Mouse (Mus musculus) liver, adult 2 months (tissue): ENCODE results near the gene Atp8b5. TPM values are rescaled to one million over a fixed set of nuclear protein-coding genes. Genes with fewer than 3 reads are reported as not detected.

Source experiments
- DNase-seq: peaks from one replicate; pipeline ENCODE4 v3.0.0-alpha.2; 2011; ENCODE audit warnings: low read depth, low spot score; ENCODE audit errors: extremely low read depth
- H3K27ac ChIP-seq: fragments of 200-500 bp; replicated peaks from 2 replicates; pipeline ENCODE4 v1.5.1; 2012; ENCODE audit warnings: low read depth, mild to moderate bottlenecking, control low read depth, inconsistent platforms, low read length; ENCODE audit not compliant: insufficient read depth
- H3K27me3 ChIP-seq: fragments of 200-500 bp; 2 replicates; pipeline ENCODE4 v1.6.1; 2012; ENCODE audit warnings: mild to moderate bottlenecking, moderate library complexity, low read length, inconsistent platforms; ENCODE audit not compliant: control insufficient read depth, insufficient read depth
- H3K36me3 ChIP-seq: fragments of 200-500 bp; 2 replicates; pipeline ENCODE4 v1.6.1; 2012; ENCODE audit warnings: low read length, inconsistent platforms; ENCODE audit not compliant: control insufficient read depth, insufficient read depth
- H3K4me1 ChIP-seq: fragments of 200-500 bp; 2 replicates; pipeline ENCODE4 v1.6.1; 2011; ENCODE audit warnings: low read length; ENCODE audit not compliant: control insufficient read depth, insufficient read depth
- H3K4me3 ChIP-seq: fragments of 200-500 bp; 2 replicates; pipeline ENCODE4 v1.5.1; 2011; ENCODE audit warnings: low read depth, mild to moderate bottlenecking, control low read depth, low read length, moderate library complexity; ENCODE audit not compliant: insufficient read depth
- H3K79me2 ChIP-seq: fragments of 200-500 bp; 2 replicates; pipeline ENCODE4 v1.6.1; 2012; ENCODE audit warnings: inconsistent platforms, mild to moderate bottlenecking, low read length, moderate library complexity; ENCODE audit not compliant: control insufficient read depth, insufficient read depth
- H3K9ac ChIP-seq: fragments of 200-500 bp; 2 replicates; pipeline ENCODE4 v1.6.1; 2012; ENCODE audit warnings: low read depth, mild to moderate bottlenecking, control low read depth, inconsistent platforms, low read length
- CTCF ChIP-seq: fragments of 200-500 bp; IDR thresholded peaks from 2 replicates; pipeline ENCODE4 v1.5.1; 2011; ENCODE audit warnings: low read depth, low read length, control low read depth
- POLR2A ChIP-seq: fragments of 200-500 bp; IDR thresholded peaks from 2 replicates; pipeline ENCODE4 v1.6.1; 2011; ENCODE audit warnings: low read length, control low read depth; ENCODE audit not compliant: insufficient read depth; ENCODE audit errors: extremely low read depth
- WGBS: fragments of 180-500 bp; shearing (Covaris S2); methylation state at CpG from one replicate; pipeline ENCODE4 v1.1.7; 2018; 5-methylcytosine and 5-hydroxymethylcytosine counted together
- polyA plus RNA-seq: library from polyadenylated mRNA; depleted of rRNA; stranded (reverse); fragments of >200 nt; gene quantifications from 2 replicates; pipeline ENCODE4 v1.2.3, GENCODE M21; 2012
- total RNA-seq: library from RNA; depleted of rRNA; stranded (reverse); fragments of >200 nt; gene quantifications from 2 replicates; pipeline ENCODE4 v1.2.3, GENCODE M21; 2014

Gene Atp8b5
- total and polyA plus RNA-seq, 2 experiments, result 0.28 to 0.44 TPM

DNA sequence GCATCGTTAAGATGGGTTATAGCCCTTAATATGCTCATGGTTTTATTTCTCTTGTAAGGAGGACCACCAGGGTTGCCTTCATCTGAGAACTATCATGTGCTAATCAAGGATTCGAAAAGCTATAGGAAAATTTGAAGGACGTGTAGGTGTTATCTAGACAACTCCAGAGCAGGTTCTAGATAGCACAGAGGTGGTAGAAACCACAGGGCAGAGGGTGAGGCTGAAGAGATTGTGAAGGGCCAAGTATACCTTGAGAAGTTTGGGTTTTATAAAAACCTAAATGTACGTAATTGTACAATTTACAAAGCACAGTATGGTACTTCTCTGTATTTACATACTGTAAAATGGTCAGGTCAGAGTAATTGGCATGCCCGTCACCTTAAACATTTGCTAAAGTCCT is 128.2 kb downstream of the Atp8b5 start:
- peaks cover 27% of the 10 kb centered on the region; the same call in 1 of the 2 replicates for H3K79me2 ChIP-seq
- H3K27me3 ChIP-seq, result no peaks in the 10 kb centered on the region
- no peak for DNase-seq
- TF ChIP-seq CTCF (no peak), POLR2A (no peak)
- peaks cover 38% of the 10 kb centered on the region for H3K4me1 ChIP-seq
- no peak overlapping the region for H3K4me3 ChIP-seq
- no peaks in the 10 kb centered on the region for H3K36me3 ChIP-seq
- H3K27ac ChIP-seq, result peak overlapping the region; percentile 95
- 79% methylated on average over 5 of the region's 5 CpGs for WGBS
- peak overlapping the region; percentile 75 for H3K9ac ChIP-seq

DNA sequence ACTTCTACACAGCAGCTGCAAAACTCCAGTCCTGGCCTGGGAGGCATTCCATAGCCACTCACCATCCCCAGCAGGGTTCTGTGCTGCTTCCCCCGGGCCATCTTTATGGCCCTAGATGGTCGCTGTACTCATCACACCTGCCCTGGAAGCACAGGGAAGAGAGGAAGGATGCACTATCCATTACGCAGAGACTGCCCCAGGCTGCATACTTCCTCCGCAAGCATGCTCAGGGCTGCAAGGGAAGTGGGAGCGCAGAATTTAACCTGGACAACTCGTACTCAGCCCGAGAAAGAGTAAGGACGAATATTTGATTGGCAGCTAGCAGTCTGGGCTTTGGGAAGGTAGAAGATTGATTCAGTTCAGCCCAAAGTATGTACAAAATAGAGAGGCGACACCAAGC is 128.9 kb downstream of the Atp8b5 start:
- DNase-seq, result no peak
- Histone ChIP-seq H3K4me3 (no peak overlapping the region), H3K27me3 (no peaks in the 10 kb centered on the region), H3K9ac (no peak overlapping the region), H3K79me2 (peaks cover 31% of the 10 kb centered on the region; the same call in 1 of the 2 replicates), H3K36me3 (no peaks in the 10 kb centered on the region), H3K27ac (0 out of 2 replicates have a peak overlapping the region, but pooled peaks have one; percentile 4), H3K4me1 (peaks cover 36% of the 10 kb centered on the region)
- WGBS, result 84% methylated on average over 9 of the region's 9 CpGs
- TF ChIP-seq POLR2A (no peak), CTCF (no peak)

DNA sequence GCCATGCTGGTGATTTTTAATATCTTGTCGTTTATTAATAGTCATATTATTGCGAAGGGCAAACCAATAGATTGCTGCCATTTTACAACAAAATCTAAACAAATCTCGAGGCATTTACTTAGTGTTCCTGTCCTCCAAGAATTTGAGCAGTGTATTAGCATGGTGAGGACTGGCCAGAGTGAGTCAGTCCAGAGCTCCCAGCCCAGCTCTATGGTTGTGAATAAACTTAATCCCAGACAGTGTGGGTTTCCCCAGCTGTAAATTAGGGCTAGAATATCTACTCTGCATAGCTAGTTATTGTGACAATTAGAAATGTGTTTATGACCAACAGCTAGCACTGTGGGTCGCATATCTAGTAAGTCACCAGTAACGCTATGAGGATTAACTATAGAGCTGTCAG is 129.4 kb downstream of the Atp8b5 start:
- H3K27ac ChIP-seq, result no peak overlapping the region
- no peaks in the 10 kb centered on the region for H3K36me3 ChIP-seq
- H3K27me3 ChIP-seq, result no peaks in the 10 kb centered on the region
- WGBS, result 89% methylated on average over 5 of the region's 5 CpGs
- DNase-seq, result no peak
- no peak overlapping the region for H3K4me3 ChIP-seq
- peaks cover 34% of the 10 kb centered on the region for H3K4me1 ChIP-seq
- TF ChIP-seq CTCF (no peak), POLR2A (no peak)
- no peak overlapping the region for H3K9ac ChIP-seq
- H3K79me2 ChIP-seq, result peaks cover 34% of the 10 kb centered on the region; the same call in 1 of the 2 replicates

DNA sequence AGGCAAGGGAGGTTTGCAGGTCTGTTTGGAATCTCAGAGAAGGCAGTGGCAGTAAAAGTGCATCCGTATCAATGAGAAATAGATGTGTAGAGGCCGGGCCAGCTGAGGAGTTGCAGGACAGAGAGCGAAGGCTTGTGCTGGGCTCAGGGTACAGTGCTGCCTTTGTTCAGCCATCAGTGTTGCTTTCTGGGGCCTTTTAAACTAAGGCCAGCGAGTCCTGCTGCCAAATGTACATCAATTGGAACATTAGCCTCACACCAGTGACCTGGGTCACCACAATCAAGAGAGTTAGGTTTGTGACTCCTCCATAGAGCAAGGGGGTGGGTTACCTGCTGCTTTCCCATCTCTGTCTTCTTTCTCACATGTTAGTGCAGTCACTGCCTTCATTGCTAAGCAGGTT is 131.1 kb downstream of the Atp8b5 start:
- Histone ChIP-seq H3K4me1 (peaks cover 34% of the 10 kb centered on the region), H3K27ac (no peak overlapping the region), H3K79me2 (peaks cover 34% of the 10 kb centered on the region; the same call in 1 of the 2 replicates), H3K36me3 (no peaks in the 10 kb centered on the region), H3K27me3 (no peaks in the 10 kb centered on the region), H3K4me3 (no peak overlapping the region), H3K9ac (no peak overlapping the region)
- no peak for DNase-seq
- TF ChIP-seq POLR2A, result no peak
- no peak for TF ChIP-seq CTCF
- 88% methylated on average over 4 of the region's 4 CpGs for WGBS

DNA sequence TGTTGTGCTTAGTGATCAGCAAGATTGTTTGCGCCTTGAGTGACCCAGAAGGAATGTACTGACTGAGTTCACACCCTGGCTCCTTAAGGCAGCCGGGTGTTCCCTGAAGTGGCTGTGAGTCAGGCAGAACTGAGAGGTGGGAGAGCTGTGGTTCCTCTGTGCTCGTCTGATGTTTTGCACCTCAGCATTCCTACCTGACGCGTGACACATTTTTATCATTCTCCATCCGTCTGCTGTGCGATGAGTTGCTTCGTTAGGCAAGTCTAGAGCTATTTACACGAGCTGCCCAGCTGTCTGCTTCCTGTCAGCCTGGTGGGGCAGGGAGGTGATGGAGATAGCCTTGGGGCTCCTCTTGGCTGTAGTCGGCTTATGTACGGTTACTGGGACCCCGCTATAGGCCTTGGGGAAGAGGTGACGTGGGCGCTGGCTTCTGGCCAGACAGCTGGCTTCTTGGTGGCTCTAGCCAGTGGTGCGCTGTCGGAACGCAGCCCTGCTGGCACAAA is 131.9 kb downstream of the Atp8b5 start:
- Histone ChIP-seq H3K79me2 (peaks cover 39% of the 10 kb centered on the region; the same call in 1 of the 2 replicates), H3K36me3 (no peaks in the 10 kb centered on the region), H3K4me1 (peaks cover 28% of the 10 kb centered on the region), H3K27me3 (no peaks in the 10 kb centered on the region), H3K9ac (peak overlapping the region; percentile 9), H3K4me3 (peak overlapping the region; percentile 24; the same call in 1 of the 2 replicates), H3K27ac (peak overlapping the region; percentile 53)
- no peak for DNase-seq
- WGBS, result 69% methylated on average over 17 of the region's 17 CpGs
- TF ChIP-seq CTCF (no peak), POLR2A (no peak)

DNA sequence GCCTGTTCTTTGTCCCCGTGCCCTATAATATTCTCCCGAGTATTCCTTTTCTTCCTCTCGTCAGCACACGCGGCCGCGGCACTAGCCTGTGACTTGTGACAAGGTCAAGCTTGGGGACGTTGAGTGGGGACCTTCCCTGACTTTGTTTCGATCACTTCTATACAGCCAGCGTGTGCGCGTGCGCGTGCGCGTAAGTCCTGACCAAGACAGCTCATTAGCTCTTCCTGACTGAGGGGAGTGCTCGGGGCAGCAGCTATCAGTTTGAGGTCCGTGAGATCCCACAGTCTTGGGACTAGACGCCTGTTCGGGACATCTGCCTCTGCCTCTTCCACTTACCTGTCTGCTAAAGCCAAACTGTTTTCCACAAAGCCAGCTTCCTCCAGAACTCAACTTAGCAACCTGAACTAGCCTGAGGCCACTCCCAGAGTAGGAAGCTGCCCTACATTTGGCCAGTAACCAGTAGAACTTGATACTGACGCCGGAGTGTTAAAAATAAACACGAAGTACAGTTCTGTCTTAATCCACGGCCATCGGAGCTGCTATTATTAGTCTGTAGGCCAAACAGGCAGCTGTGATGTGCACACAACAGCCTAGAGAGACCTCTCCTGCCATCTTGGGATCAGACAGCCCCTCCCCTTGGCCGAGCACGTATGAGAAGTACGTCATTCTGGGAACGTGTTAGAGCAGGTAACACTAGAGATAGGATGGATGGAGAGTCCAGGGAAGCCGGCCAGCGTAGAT is 132.6 kb downstream of the Atp8b5 start:
- H3K27ac ChIP-seq, result peak overlapping the region; percentile 53
- H3K4me1 ChIP-seq, result peaks cover 25% of the 10 kb centered on the region
- H3K9ac ChIP-seq, result peak overlapping the region; percentile 9
- H3K27me3 ChIP-seq, result no peaks in the 10 kb centered on the region
- 60% methylated on average over 31 of the region's 31 CpGs for WGBS
- H3K79me2 ChIP-seq, result peaks cover 44% of the 10 kb centered on the region; the same call in 1 of the 2 replicates
- no peaks in the 10 kb centered on the region for H3K36me3 ChIP-seq
- peak; percentile 71 for DNase-seq
- no peak for TF ChIP-seq CTCF
- no peak for TF ChIP-seq POLR2A
- peak overlapping the region; percentile 24; the same call in 1 of the 2 replicates for H3K4me3 ChIP-seq
